Mouse (Mus musculus): ENCODE measurements around the gene N4bp2l1.

The N4bp2l1 gene

GRCm38 (mm10) chr5:150561783-150562182, 35.2 kb downstream of the N4bp2l1 start:
- no peak for DNase-seq (ENCODE audit: extremely low spot score)

GRCm38 (mm10) chr5:150561376-150561775, 35.6 kb downstream of the N4bp2l1 start:
- no peak for DNase-seq (ENCODE audit: extremely low spot score)

- no peak for DNase-seq (ENCODE audit: extremely low spot score)
Measured at GRCm38 (mm10) chr5:150560851-150561250, 36.1 kb downstream of the N4bp2l1 start.

- DNase-seq (ENCODE audit: extremely low spot score), result no peak
Measured at GRCm38 (mm10) chr5:150559519-150560103, 37.4 kb downstream of the N4bp2l1 start.

GRCm38 (mm10) chr5:150551637-150552036, 45.4 kb downstream of the N4bp2l1 start:
- no peak for DNase-seq (ENCODE audit: extremely low spot score)

GRCm38 (mm10) chr5:150543184-150543583, 53.8 kb downstream of the N4bp2l1 start:
- DNase-seq (ENCODE audit: extremely low spot score), result no peak

GRCm38 (mm10) chr5:150541302-150541701, 55.7 kb downstream of the N4bp2l1 start:
- DNase-seq (ENCODE audit: extremely low spot score), result no peak

GRCm38 (mm10) chr5:150525239-150525638, 71.7 kb downstream of the N4bp2l1 start:
- DNase-seq (ENCODE audit: extremely low spot score), result no peak

GRCm38 (mm10) chr5:150522867-150523234, 74.1 kb downstream of the N4bp2l1 start:
- DNase-seq (ENCODE audit: extremely low spot score), result no peak

GRCm38 (mm10) chr5:150521937-150522866, 74.8 kb downstream of the N4bp2l1 start, which contains the start of gene Brca2:
TSS of gene Brca2 (plus strand) at chr5:150522630.
- peak; percentile 96 for DNase-seq (ENCODE audit: extremely low spot score)
